Mouse (Mus musculus) T-helper 2 cell (primary cell): ENCODE measurements around the gene Olfr221.

Experiments used
- in situ Hi-C: fragments of 300-600 bp; cut with MboI, MseI; formaldehyde crosslinking; loops from one replicate; pipeline ENCODE4 v1.15.1; 2025; ENCODE audit warnings: high pct_unique_total_duplicates

Olfr221 gene

DNA sequence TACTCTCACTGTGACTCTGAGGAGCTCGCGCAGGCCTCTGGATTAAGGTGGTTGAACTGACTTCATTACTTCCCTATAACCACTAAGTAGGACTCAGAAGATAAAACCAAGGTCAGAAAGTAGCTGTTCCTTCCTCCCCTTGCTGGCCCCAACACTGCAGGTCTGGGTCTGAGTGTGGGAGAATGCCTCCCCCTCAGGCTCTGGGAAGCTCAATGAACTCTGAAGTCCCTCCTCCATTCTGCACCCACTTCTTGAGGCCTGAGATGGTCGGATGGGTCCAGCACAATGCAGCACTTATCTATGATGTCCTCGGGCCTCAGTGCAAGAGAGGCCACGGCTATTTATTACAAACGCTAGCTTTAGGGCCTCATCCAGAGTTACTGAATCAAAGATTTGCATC is 36.6 kb downstream of the Olfr221 start:
- in situ Hi-C loops: loop anchor here (5.0 kb wide), 1 partner anchor 98 kb away; no protein-coding TSS in a partner anchor

DNA sequence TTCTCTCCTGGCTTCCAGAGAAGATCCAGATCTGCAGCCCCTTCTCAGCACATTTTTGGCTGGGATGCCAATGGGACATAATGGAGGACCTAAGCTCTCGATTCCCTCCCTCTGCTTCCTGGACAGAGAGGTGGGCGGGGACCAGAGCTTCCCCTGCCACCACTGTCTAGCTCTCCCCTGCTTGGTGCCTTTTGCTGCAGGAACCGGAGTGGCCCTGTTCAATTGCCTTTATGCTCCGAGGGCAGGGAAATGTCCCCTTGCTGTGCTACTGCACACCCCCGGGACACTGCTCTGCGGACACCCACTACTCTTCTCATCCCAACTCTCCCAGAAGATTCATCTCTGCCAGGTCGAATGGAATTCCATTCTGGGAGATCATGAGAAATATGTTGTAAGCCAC is 37.1 kb downstream of the Olfr221 start:
- in situ Hi-C loops: loop anchor here (5.0 kb wide), 1 partner anchor 98 kb away; no protein-coding TSS in a partner anchor

DNA sequence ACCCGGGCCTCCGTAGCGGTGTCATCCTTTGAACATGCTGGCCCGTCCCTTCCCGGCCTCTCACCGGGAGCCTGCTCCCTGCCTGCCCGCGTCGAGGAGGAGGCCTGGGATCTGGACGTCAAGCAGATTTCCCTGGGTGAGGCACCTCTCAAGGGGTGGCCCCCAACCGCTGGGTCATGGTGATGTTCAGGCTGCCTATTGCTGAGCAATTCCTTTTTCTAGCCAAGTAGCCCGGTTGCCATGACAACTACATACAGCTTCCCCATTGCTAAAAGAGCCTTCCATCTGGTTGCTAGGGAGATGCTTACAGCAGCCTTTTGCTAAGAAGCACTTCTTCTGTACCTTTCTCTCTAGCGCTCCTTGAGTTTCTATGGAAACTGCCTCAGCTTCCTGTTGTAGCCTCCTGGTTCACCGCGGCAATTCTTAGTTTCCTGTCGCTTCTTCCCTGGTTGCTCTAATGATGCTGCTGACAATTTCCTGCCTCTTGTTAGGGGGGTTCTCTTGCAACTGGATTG is 38.2 kb downstream of the Olfr221 start:
- in situ Hi-C loops: no loop called here

DNA sequence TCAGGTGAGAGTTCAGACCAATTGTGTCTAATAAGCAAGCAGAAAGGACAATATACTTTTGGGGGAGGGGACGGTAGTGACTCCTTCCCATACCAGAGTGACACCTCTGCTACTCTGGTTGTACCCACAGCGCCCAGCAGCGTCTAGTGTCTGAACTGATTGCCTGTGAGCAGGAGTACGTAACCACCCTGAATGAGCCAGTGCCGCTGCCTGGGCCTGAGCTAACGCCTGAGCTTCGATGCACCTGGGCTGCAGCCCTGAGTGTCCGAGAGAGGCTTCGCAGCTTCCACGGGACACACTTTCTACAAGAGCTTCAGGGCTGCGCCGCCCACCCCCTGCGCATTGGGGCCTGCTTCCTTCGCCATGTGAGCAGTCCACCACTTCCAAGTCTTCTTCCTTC is 44.8 kb downstream of the Olfr221 start:
- in situ Hi-C loops: no loop called here

DNA sequence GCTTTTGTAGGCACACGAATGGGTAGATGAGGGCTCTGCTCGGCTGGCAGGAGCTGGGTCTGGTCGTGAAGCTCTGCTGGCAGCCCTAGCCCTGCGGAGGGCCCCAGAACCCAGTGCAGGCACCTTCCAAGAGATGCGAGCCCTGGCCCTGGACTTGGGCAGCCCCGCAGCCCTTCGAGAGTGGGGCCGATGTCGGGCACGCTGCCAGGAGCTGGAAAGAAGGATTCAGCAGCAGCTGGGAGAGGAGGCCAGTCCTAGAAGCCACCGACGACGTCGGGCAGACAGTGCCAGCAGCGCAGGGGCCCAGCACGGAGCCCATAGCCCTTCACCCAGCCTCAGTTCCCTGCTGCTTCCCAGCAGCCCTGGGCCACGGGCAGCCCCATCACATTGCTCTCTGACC is 45.4 kb downstream of the Olfr221 start:
- in situ Hi-C loops: no loop called here

DNA sequence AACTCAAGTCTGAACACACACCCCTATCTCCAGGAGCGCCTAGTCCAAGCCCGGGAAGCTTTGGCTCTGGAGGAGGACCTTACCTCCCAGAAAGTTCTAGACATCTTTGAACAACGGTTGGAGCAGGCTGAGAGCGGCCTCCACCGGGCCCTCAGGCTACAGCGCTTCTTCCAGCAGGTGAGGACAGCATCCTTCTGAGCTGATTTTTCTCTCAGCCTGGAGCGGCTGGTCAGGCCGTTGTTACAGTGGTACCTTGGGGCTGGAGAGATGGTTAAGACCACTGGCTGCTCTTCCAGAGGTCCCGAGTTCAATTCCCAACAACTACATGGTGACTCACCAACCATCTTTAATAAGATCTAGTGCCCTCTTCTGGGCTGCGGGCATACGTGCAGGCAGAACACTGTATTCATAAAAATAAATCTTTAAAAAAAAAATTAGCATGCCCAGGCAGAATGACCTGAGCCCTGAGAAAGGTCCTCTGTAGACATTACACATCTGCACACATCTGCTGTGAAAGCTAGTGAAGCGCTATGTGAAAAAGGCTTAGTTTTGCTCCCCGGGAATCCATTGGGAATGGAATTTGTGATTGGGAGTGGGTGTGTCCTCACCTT is 45.9 kb downstream of the Olfr221 start:
- in situ Hi-C loops: no loop called here

DNA sequence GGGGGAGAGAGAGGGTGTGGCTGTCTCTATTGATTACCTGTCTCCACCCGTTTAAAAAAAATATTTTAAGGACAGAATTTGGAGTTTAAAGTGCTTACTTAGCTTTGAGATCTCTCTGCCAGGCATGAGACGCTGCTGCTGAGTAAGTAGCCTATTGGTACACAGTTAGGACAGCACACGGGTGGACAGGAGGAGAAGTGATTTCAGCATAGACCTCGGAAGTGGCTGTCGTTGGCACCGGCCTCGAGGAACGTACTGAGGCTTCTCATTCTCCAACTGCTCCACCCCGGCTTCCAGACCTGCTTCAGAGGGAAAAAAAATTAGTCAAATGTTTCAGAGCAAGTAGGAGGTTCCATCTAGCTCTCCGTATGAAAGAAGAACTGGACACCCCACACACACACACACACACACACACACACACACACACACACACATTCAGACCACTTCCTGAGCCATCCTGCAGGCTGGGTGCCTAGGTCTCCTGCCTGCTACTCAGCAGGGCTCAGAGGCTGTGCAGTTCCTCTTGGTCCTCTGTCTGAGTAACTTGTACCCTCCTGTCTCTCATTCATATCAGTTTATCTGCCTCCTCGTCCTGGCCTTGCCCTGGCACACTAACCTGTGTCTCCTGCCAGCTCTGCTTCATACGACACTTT is 46.9 kb downstream of the Olfr221 start:
- in situ Hi-C loops: no loop called here

DNA sequence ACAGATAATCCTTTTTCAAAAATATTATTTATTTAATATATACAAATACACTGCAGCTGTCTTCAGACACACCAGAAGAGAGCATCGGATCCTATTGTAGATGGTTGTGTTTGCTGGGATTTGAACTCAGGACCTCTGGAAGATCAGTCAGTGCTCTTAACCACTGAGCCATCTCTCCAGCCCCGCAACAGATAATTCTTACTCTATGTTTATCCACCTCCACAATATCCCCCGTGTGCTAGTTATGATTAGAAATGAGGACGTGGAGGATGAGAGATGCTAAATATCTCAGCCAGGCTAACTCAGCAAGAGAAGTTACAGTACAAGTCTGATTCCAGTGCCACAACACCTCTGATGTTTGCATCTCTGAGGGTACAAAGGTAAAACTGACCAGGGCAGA is 47.8 kb downstream of the Olfr221 start:
- in situ Hi-C loops: loop anchor here (5.0 kb wide), 1 partner anchor 47 kb away; no protein-coding TSS in a partner anchor

DNA sequence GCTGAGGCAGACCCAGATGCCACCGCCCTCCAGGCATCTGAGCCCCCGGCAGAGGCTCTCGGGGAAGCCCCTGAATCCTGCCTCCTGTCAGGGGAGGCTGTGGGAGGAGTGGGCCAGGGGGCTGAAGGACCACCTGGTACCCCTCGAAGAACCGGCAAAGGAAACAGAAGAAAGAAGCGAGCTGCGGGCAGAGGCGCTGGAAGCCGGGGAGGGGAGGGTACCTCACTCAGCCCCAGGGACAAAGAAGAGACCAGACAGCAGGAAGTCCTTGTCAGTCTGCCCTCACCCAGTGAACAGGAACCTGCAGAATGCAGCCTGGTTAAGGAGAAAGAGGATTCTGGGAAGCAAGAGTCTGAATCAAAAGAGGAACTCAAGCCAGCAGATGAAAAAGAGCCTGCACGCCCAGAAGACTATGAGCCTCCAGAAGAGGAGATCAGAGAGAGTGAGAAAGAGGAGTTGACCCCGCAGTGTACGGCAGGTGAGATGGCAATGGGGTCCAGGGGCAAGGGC is 52.7 kb downstream of the Olfr221 start:
- in situ Hi-C loops: no loop called here

DNA sequence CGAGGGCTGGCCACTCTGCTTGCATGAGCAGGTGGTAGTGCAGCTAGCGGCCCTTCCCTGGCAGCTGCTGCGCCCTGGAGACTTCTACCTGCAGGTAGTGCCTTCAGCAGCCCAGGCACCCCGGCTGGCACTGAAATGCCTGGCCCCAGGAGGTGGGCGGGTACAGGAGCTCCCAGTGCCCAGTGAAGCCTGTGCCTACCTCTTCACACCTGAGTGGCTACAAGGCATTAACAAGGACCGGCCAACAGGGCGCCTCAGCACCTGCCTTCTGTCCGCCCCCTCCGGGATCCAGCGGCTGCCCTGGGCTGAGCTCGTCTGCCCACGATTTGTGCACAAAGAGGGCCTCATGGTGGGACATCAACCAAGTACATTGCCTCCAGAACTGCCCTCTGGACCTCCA is 53.5 kb downstream of the Olfr221 start:
- in situ Hi-C loops: no loop called here

DNA sequence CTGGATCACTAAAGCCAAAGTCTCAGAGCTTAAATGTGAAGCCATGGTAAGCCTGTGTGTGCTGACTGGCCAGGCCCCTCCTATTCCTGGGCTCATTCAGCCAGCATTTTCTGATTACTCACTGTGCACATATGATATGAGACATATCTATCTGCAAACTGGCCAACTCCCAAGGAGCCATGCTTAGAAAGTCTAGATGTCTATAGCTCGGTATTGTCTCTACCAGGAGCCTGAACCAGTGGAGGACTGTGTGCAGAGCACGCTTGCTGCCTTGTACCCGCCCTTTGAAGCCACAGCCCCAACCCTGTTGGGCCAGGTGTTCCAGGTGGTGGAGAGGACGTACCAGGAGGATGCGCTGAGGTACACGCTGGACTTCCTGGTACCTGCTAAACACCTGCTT is 55.1 kb downstream of the Olfr221 start:
- in situ Hi-C loops: no loop called here

DNA sequence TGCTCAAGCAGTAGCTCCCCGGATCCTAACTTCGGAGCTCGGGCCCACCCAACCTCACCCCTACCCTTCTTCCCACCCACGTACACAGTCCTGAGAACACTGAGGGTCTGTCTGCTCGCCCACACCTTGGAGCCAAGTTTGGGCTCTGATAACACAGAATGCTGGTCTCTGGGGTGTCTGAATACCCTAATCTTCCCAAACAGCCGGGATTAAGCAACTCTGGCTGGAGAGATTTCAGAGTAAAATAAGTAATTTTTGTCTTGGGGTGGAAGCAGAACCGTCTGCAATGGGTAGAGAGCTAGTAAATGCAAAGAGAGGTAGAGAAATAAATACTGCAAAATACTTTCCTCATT is 56.1 kb downstream of the Olfr221 start:
- in situ Hi-C loops: no loop called here

DNA sequence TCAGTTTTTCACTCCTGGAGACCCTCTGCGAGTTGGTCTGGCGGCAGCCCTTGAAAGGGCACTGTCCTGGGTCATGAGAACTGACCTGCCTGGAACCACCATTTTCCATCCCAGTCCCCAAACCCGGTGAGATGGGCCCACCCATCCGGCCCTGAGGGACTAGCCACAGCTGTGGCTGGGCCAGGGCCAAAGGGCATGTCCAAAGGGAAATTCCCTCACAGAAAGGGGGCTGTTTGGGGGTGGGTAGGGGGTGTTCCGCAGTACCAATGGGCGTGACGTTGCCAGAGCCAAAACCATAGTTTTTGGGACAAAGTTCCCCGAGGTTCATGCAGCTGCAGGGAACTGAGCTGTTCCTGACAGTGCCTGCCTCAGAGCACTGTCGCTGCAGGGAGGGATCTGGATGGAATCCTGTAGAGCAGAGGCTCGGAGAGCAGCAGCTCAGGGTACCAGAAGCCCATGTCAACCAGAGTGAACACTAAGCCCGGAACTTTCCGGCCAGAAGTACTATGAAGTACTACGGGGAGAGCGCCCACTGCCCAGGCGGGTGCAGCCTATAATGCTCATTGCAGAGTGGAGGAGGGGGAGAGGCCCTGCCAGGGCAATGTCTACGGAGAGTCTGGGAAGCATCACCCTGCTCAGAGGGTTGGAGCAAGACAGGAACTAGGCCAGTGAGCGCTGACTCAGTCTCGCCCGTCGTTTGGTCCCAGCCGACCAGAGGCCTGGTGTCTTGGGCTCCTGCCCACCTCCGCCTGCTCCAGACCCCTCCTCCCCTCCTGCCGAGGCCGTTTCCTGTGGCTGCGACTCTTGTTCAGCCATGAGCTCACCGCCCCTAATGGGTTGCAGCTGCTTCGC is 56.7 kb downstream of the Olfr221 start:
- in situ Hi-C loops: no loop called here

DNA sequence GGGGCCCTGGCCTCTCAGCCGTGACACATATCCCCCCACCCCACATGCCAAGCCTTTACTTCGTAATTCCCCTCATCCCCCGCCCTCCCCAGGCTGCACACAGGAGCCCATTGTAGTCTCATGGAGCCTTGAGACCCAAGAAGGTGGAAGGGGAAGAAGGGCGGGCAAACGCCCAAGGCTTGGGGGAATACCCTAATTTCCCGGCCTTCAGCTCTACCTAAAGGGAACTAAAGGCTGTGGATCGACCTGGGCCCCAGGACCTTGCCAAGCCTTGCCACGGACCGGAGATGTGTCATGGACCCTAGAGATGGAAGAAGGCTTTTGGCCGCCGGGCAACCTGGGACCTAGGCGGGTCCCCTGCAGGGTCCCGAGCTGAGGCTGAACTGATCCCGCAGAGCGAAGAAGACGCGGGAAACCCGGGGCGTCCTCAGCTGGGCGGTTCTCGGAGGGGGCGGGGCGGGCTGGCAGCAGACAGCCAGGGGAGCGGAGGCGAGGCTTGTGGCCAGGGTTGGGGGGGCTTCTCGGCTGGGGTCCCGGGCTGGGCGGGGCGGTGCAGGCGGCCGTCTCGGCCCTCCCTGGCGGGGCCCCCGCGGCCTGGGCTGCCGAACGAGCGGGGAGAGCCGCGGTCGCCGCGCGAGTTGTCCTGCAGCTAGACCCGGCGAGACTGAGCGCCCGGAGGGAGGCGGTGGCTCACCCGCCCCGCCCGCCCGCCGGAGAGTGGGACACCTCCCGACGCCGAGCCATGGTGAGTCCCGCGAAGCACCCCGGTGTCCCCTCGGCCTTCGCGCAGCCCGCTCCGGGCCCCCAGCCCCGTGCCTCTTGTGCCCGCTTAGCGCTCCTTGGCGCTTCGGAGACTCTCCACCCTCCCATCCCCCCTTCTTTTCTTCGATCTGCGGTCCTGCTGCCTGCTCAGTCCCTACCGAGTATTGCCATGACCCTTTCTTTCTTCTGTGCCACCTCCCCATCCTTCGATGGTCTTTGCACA is 57.7 kb downstream of the Olfr221 start, which contains the start of gene Arhgef40:
Gene Arhgef40, plus strand, starts transcription at position 473 of the 985 bp plus-strand sequence.
- in situ Hi-C loops: no loop called here
